Mouse (Mus musculus) ES-Bruce4 (cell line): ENCODE results near the gene Sap25. TPM values are rescaled to one million over a fixed set of nuclear protein-coding genes. Genes with fewer than 3 reads are reported as not detected.
A peak's percentile ranks its signal among the peaks of the same experiment; 100 is the strongest.

Source experiments
- H3K27ac ChIP-seq: 2 replicates; pipeline ENCODE4 v1.5.1; 2012; ENCODE audit warnings: low read length, inconsistent platforms; ENCODE audit not compliant: insufficient read depth
- H3K27me3 ChIP-seq: 2 replicates; pipeline ENCODE4 v1.6.1; 2012; ENCODE audit warnings: mild to moderate bottlenecking, low read length, inconsistent platforms; ENCODE audit not compliant: control insufficient read depth, poor library complexity, insufficient read depth, severe bottlenecking
- H3K36me3 ChIP-seq: 2 replicates; pipeline ENCODE4 v1.6.1; 2012; ENCODE audit warnings: inconsistent platforms, mild to moderate bottlenecking, low read length, moderate library complexity; ENCODE audit not compliant: control insufficient read depth, poor library complexity, insufficient read depth, severe bottlenecking
- H3K4me1 ChIP-seq: one replicate; pipeline ENCODE4 v1.8.1; 2011; ENCODE audit warnings: low read length; ENCODE audit not compliant: control insufficient read depth, insufficient read depth
- H3K4me3 ChIP-seq: 2 replicates; pipeline ENCODE4 v1.5.1; 2011; ENCODE audit warnings: low read depth, mild to moderate bottlenecking, low read length
- H3K9ac ChIP-seq: 2 replicates; pipeline ENCODE4 v1.6.1; 2012; ENCODE audit warnings: low read depth, mild to moderate bottlenecking, inconsistent platforms; ENCODE audit not compliant: poor library complexity, severe bottlenecking
- H3K9me3 ChIP-seq: replicated peaks from 2 replicates; pipeline ENCODE4 v1.6.1; 2012; ENCODE audit warnings: mild to moderate bottlenecking, low read length, inconsistent platforms; ENCODE audit not compliant: control insufficient read depth, poor library complexity, insufficient read depth, severe bottlenecking
- CTCF ChIP-seq: IDR thresholded peaks from one replicate; pipeline ENCODE4 v1.8.1; 2011; ENCODE audit warnings: low read depth, low read length
- EP300 ChIP-seq: IDR thresholded peaks from 2 replicates; pipeline ENCODE4 v1.6.1; 2011; ENCODE audit warnings: low read depth, low read length; ENCODE audit not compliant: insufficient read depth
- POLR2A ChIP-seq: IDR thresholded peaks from one replicate; pipeline ENCODE4 v1.8.1; 2011; ENCODE audit warnings: low read length; ENCODE audit not compliant: insufficient read depth
- polyA plus RNA-seq: library from polyadenylated mRNA; stranded (reverse); fragments of >200 nt; gene quantifications from 2 replicates; pipeline ENCODE4 v1.2.4, GENCODE M21; 2011; ENCODE audit warnings: low read depth; ENCODE audit not compliant: missing spikeins, insufficient read depth, insufficient read length

The Sap25 gene
- polyA plus RNA-seq, 1 experiment: 7.9 TPM

- peaks cover 3% of the 10 kb centered on the region for H3K4me1 ChIP-seq
- H3K9me3 ChIP-seq: no peaks in the 10 kb centered on the region
- H3K27me3 ChIP-seq: no peaks in the 10 kb centered on the region
- H3K9ac ChIP-seq: no peak overlapping the region
- H3K27ac ChIP-seq: 0 out of 2 replicates have a peak overlapping the region, but pooled peaks have one; percentile 21
- no peaks in the 10 kb centered on the region for H3K36me3 ChIP-seq
- TF ChIP-seq CTCF: no peak
- TF ChIP-seq POLR2A: no peak
- TF ChIP-seq EP300: no peak
- H3K4me3 ChIP-seq: no peak overlapping the region
These were observed 25.8 kb upstream of the Sap25 start for GRCm38 (mm10) chr5:137615347-137615746.

GRCm38 (mm10) chr5:137623937-137624530 lies 17.1 kb upstream of the Sap25 start:
- no peaks in the 10 kb centered on the region for H3K36me3 ChIP-seq
- no peak overlapping the region for H3K4me3 ChIP-seq
- H3K9ac ChIP-seq: no peak overlapping the region
- no peaks in the 10 kb centered on the region for H3K4me1 ChIP-seq
- no peak overlapping the region for H3K27ac ChIP-seq
- no peaks in the 10 kb centered on the region for H3K9me3 ChIP-seq
- H3K27me3 ChIP-seq: no peaks in the 10 kb centered on the region
- no peak for TF ChIP-seq CTCF
- TF ChIP-seq POLR2A: no peak
- TF ChIP-seq EP300: no peak

GRCm38 (mm10) chr5:137627991-137628390 lies 13.1 kb upstream of the Sap25 start:
- Histone ChIP-seq H3K4me1 (no peaks in the 10 kb centered on the region), H3K27me3 (no peaks in the 10 kb centered on the region), H3K36me3 (no peaks in the 10 kb centered on the region), H3K9ac (peak overlapping the region; percentile 66), H3K9me3 (no peaks in the 10 kb centered on the region), H3K4me3 (peak overlapping the region; percentile 84), H3K27ac (peak overlapping the region; percentile 76)
- TF ChIP-seq EP300 (no peak), POLR2A (no peak), CTCF (no peak)

GRCm38 (mm10) chr5:137628498-137629305 lies 12.4 kb upstream of the Sap25 start, which contains the start of the genes Fbxo24, Lrch4 and Gm20605:
TSS of gene Fbxo24 (minus strand) at chr5:137629002.
TSS of gene Lrch4 (plus strand) at chr5:137629121.
TSS of gene Gm20605 (plus strand) at chr5:137629175.
- H3K27me3 ChIP-seq: no peaks in the 10 kb centered on the region
- H3K4me1 ChIP-seq: no peaks in the 10 kb centered on the region
- H3K4me3 ChIP-seq: peak within 1 kb of the TSS; percentile 84
- peak within 1 kb of the TSS; percentile 80 for H3K27ac ChIP-seq
- TF ChIP-seq POLR2A (peak; percentile 90), EP300 (0 out of 2 replicates have a peak, but pooled peaks have one; percentile 38), CTCF (no peak)
- no peaks in the 10 kb centered on the region for H3K36me3 ChIP-seq
- H3K9ac ChIP-seq: peak within 1 kb of the TSS; percentile 74
- no peaks in the 10 kb centered on the region for H3K9me3 ChIP-seq

- Histone ChIP-seq H3K27ac (peak overlapping the region; percentile 80), H3K4me3 (peak overlapping the region; percentile 71), H3K27me3 (no peaks in the 10 kb centered on the region), H3K9me3 (no peaks in the 10 kb centered on the region), H3K9ac (peak overlapping the region; percentile 74), H3K4me1 (no peaks in the 10 kb centered on the region), H3K36me3 (no peaks in the 10 kb centered on the region)
- TF ChIP-seq CTCF: no peak
- no peak for TF ChIP-seq POLR2A
- TF ChIP-seq EP300: no peak
These were observed 11.8 kb upstream of the Sap25 start for GRCm38 (mm10) chr5:137629306-137629721.
